Mouse (Mus musculus): ENCODE results near the gene Pigz. TPM values are rescaled to one million over a fixed set of nuclear protein-coding genes. Genes with fewer than 3 reads are reported as not detected.

Pigz gene
- polyA plus RNA-seq, 1 experiment from 2014 or later = 0.48 TPM

DNA sequence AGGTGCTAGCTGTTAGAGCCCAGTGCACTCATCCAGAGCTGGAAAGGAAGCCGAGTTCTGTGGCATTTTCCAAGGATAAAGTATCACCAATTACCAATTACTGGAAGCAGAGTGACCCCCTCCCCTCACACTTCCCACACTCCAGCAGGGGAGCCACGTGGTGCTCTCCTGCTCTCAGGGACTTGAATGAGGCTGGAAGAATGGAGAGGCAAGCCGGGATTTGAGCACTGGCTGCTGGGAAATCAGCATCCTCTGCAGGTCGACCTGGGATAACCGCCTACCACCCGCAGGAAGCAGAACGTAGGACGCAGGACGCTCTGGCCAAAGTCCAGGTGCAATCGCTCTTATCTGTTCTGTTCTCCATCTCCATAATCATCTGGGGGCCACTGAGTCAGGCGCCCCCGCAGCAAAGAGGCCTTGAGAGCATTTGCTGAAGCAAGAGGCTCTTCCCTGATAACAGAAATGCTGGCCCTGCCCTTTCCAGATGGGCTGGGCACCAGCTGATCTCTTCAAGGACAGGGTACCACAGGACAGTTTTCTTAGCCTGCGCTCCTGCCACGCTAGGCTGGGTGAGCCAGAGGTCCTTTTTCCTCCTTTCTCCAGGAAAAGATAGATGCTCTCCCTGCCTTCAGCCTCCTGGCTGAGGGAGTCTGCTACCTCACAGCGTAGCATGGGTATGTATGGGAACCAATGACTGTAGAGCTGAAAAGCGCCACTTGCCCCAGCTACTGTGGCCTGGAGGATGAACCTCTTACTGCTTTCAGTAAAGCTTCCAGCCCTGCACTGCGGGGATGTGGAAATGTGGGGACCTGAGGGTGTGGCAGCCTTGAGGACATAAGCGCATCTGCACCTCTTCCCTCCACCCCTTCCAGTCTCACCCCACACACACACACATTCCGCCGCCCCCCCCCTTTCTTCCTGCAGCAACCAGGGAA lies 27.5 kb upstream of the Pigz start:
- H3K27ac ChIP-seq (replicated peaks) = no peak overlapping the region
- ATAC-seq (ENCODE audit: insufficient read depth) = no peak
- H3K4me1 ChIP-seq (replicated peaks) = peaks cover 12% of the 10 kb centered on the region
- no peak overlapping the region for H3K9ac ChIP-seq
- WGBS (ENCODE audit: insufficient replicate concordance) = 31% methylated on average over 20 of the region's 20 CpGs
- H3K4me2 ChIP-seq = peak overlapping the region; percentile 49
- no peaks in the 10 kb centered on the region for H3K36me3 ChIP-seq (replicated peaks)
- no peak overlapping the region for H3K4me3 ChIP-seq (replicated peaks)
- H3K9me3 ChIP-seq (replicated peaks) = no peaks in the 10 kb centered on the region
- H3K27me3 ChIP-seq = peaks cover 12% of the 10 kb centered on the region; the same call in 1 of the 2 replicates

GRCm38 (mm10) chr16:31906896-31907295 lies 26.8 kb upstream of the Pigz start:
- Histone ChIP-seq H3K4me2 (peak overlapping the region; percentile 49), H3K36me3 (replicated peaks) (no peaks in the 10 kb centered on the region), H3K4me1 (replicated peaks) (peaks cover 12% of the 10 kb centered on the region), H3K9ac (no peak overlapping the region), H3K27ac (replicated peaks) (no peak overlapping the region), H3K9me3 (replicated peaks) (no peaks in the 10 kb centered on the region), H3K27me3 (peaks cover 12% of the 10 kb centered on the region; the same call in 1 of the 2 replicates), H3K4me3 (replicated peaks) (no peak overlapping the region)
- WGBS (ENCODE audit: insufficient replicate concordance) = 10% methylated on average over 9 of the region's 9 CpGs
- no peak for ATAC-seq (ENCODE audit: insufficient read depth)

DNA sequence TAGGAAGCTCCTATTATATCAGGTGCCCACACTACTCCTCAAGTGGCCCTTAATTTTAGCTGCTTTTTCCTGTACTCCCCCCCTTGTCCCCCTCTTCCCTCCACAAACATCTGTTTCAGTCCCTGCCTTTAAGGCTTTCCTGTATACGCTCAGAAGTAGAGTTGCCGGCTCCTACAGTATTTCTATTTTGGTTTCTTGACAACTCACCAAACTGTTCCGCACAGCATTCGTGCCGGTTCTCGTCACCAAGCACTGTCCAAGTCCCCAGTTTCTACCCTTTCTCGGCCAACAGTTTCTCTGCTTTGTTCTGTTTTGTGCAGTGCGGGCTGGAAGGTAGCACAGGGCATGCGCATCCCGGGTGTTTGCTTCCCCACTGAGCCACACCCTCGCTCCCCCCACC lies 24.7 kb upstream of the Pigz start:
- Histone ChIP-seq H3K9me3 (replicated peaks) (no peaks in the 10 kb centered on the region), H3K4me2 (no peak overlapping the region), H3K27me3 (peaks cover 12% of the 10 kb centered on the region; the same call in 1 of the 2 replicates), H3K27ac (replicated peaks) (no peak overlapping the region), H3K36me3 (replicated peaks) (no peaks in the 10 kb centered on the region), H3K9ac (no peak overlapping the region), H3K4me1 (replicated peaks) (peaks cover 12% of the 10 kb centered on the region), H3K4me3 (replicated peaks) (no peak overlapping the region)
- 54% methylated on average over 11 of the region's 11 CpGs for WGBS (ENCODE audit: insufficient replicate concordance)
- no peak for ATAC-seq (ENCODE audit: insufficient read depth)

DNA sequence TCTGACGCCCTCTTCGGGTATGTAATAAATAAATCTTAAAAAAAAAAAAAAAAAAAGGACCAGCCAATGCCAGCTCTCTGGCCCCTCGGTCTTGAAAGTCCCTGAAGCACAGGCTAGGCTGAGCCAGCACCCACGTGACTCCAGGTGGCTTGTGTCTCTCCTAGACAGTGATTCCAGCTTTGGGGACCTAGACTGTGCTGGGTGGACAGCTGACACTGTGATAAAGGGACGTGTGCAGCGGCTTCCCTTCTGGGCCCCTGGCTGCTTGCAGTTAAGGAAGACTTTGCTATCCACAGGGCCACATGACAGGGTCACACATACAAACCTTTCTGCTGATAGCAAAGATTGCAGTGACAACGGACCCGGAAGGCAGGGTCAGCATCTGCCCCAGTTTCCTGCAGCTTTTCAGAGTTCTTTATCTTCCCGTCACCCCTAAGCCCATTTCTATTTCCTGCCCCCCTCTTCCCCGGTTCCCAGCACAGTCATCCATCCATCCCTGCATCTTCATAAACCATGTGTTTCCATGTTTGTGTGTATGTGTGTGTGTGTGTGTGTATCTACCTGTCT lies 23.3 kb upstream of the Pigz start:
- H3K27me3 ChIP-seq = peaks cover 12% of the 10 kb centered on the region; the same call in 1 of the 2 replicates
- H3K4me2 ChIP-seq = no peak overlapping the region
- WGBS (ENCODE audit: insufficient replicate concordance) = 26% methylated on average over 10 of the region's 10 CpGs
- peaks cover 12% of the 10 kb centered on the region for H3K4me1 ChIP-seq (replicated peaks)
- H3K4me3 ChIP-seq (replicated peaks) = no peak overlapping the region
- ATAC-seq (ENCODE audit: insufficient read depth) = no peak
- no peak overlapping the region for H3K27ac ChIP-seq (replicated peaks)
- H3K9ac ChIP-seq = no peak overlapping the region
- H3K36me3 ChIP-seq (replicated peaks) = no peaks in the 10 kb centered on the region
- H3K9me3 ChIP-seq (replicated peaks) = no peaks in the 10 kb centered on the region

DNA sequence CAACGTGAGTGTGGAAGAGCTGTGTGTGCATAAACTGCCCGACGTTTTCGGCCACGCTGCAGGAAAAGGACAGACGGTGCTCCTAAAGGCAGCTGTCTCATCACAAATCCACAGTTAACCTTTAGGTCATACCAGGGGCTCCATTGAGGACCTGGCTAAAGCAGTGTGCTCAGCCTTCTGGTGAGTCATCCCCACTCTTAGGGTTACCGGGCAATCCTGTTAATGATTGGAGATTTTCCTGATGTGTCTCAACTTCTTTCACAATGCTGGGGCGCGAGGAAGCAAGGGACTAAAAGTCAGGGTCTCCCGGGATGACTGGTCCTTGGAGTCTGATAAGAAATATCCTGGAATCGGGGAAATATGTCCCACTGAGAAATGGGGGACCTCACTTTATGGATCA lies 15.9 kb upstream of the Pigz start:
- no peak for ATAC-seq (ENCODE audit: insufficient read depth)
- Histone ChIP-seq H3K27ac (replicated peaks) (no peak overlapping the region), H3K9me3 (replicated peaks) (no peaks in the 10 kb centered on the region), H3K4me2 (peak overlapping the region; percentile 48), H3K4me3 (replicated peaks) (no peak overlapping the region), H3K27me3 (no peaks in the 10 kb centered on the region; the same call in 1 of the 2 replicates), H3K36me3 (replicated peaks) (no peaks in the 10 kb centered on the region), H3K4me1 (replicated peaks) (peaks cover 4% of the 10 kb centered on the region), H3K9ac (no peak overlapping the region)
- 47% methylated on average over 11 of the region's 11 CpGs for WGBS (ENCODE audit: insufficient replicate concordance)

DNA sequence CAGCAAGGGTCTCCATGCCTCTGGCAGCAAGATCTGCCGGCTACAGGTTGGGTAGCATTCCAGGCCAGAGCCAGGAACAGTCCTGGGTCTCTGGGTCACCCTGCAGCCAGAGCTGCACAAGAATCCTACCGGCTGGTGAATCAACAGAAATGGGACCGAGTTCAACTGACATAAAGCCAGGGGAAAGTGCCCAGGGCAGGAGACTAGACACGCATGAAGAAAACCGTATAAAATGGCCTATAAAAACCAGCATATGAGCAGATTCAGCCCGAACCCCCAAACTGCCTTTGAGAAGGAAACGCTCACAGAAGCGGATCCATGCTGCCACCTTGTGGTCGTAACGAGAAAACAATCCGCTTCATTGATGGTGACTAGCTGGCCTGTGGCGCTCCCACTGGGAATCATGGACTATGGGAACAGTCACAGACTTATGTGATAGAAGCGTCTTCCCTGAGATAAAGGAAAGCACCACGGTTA lies 15.4 kb upstream of the Pigz start:
- Histone ChIP-seq H3K4me1 (replicated peaks) (peaks cover 4% of the 10 kb centered on the region), H3K9ac (no peak overlapping the region), H3K27me3 (no peaks in the 10 kb centered on the region; the same call in 1 of the 2 replicates), H3K4me3 (replicated peaks) (no peak overlapping the region), H3K9me3 (replicated peaks) (no peaks in the 10 kb centered on the region), H3K4me2 (peak overlapping the region; percentile 48), H3K36me3 (replicated peaks) (no peaks in the 10 kb centered on the region), H3K27ac (replicated peaks) (no peak overlapping the region)
- WGBS (ENCODE audit: insufficient replicate concordance) = 5% methylated on average over 14 of the region's 14 CpGs
- no peak for ATAC-seq (ENCODE audit: insufficient read depth)

GRCm38 (mm10) chr16:31924368-31924767 lies 9.3 kb upstream of the Pigz start:
- Histone ChIP-seq H3K4me1 (replicated peaks) (no peaks in the 10 kb centered on the region), H3K9ac (no peak overlapping the region), H3K27ac (replicated peaks) (no peak overlapping the region), H3K4me2 (no peak overlapping the region), H3K36me3 (replicated peaks) (no peaks in the 10 kb centered on the region), H3K4me3 (replicated peaks) (no peak overlapping the region), H3K9me3 (replicated peaks) (no peaks in the 10 kb centered on the region), H3K27me3 (no peaks in the 10 kb centered on the region)
- WGBS (ENCODE audit: insufficient replicate concordance) = 64% methylated on average over 6 of the region's 6 CpGs
- no peak for ATAC-seq (ENCODE audit: insufficient read depth)

GRCm38 (mm10) chr16:31926091-31926490 lies 7.6 kb upstream of the Pigz start:
- Histone ChIP-seq H3K36me3 (replicated peaks) (no peaks in the 10 kb centered on the region), H3K4me3 (replicated peaks) (no peak overlapping the region), H3K9me3 (replicated peaks) (no peaks in the 10 kb centered on the region), H3K4me1 (replicated peaks) (no peaks in the 10 kb centered on the region), H3K9ac (no peak overlapping the region), H3K27me3 (peaks cover 9% of the 10 kb centered on the region; the same call in 1 of the 2 replicates), H3K4me2 (no peak overlapping the region), H3K27ac (replicated peaks) (no peak overlapping the region)
- ATAC-seq (ENCODE audit: insufficient read depth) = no peak
- WGBS (ENCODE audit: insufficient replicate concordance) = 64% methylated on average over 6 of the region's 6 CpGs

DNA sequence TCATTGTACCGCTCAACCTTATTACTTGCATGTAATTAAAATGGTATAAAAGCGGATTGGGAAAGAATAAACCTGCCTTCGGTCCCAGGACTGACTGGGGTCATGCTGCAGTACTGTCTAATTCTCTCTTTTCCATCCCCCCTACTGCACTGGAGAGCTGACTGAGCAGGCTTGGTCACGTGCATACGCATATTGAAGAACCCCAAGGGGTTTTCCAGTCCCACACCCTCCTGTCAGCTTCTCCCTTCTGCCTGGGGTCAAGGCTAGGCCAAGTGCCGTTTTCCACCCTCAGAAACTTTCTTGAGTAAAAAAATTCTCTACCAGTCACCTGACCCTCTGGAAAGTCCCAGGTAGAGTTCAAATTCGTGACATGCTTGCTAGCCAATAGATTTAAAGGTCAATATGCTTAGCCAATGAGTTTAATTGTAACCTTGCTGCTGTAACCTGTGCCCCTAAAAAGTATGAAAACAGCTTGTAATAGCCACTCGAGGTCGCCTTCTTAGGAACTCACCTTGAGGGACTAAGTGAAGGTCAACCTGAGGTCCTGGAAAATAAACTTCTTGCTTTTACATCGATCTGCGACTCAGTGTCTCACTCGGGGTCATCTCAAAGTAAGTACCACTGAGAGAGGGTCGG lies 7.0 kb upstream of the Pigz start:
- H3K4me2 ChIP-seq = no peak overlapping the region
- no peaks in the 10 kb centered on the region for H3K4me1 ChIP-seq (replicated peaks)
- no peaks in the 10 kb centered on the region for H3K36me3 ChIP-seq (replicated peaks)
- H3K9me3 ChIP-seq (replicated peaks) = no peaks in the 10 kb centered on the region
- no peak overlapping the region for H3K9ac ChIP-seq
- H3K27me3 ChIP-seq = peaks cover 15% of the 10 kb centered on the region
- no peak overlapping the region for H3K4me3 ChIP-seq (replicated peaks)
- H3K27ac ChIP-seq (replicated peaks) = no peak overlapping the region
- WGBS (ENCODE audit: insufficient replicate concordance) = 65% methylated on average over 13 of the region's 13 CpGs
- ATAC-seq (ENCODE audit: insufficient read depth) = no peak

DNA sequence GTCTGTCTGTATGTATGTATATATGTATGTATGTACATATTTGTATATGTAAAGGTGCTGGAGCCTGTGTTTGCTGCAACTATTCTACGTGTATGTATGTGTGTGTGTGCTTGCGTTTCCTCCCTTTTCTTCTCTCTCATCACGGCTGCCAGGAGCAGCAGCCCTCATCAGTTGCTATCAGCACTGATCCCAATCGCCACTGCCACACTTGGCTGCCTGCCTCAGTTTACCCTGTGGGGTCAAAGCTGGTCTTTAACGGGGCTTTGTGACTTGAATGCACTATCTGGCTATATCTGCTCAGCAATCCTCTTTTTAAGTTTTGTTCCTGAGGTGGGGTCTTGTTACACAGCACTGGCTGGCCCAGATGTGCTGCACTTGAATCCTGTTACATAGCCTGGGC lies 6.2 kb upstream of the Pigz start:
- WGBS (ENCODE audit: insufficient replicate concordance) = 59% methylated on average over 5 of the region's 5 CpGs
- Histone ChIP-seq H3K4me1 (replicated peaks) (no peaks in the 10 kb centered on the region), H3K27ac (replicated peaks) (no peak overlapping the region), H3K9ac (no peak overlapping the region), H3K9me3 (replicated peaks) (no peaks in the 10 kb centered on the region), H3K27me3 (peaks cover 22% of the 10 kb centered on the region), H3K36me3 (replicated peaks) (no peaks in the 10 kb centered on the region), H3K4me2 (no peak overlapping the region), H3K4me3 (replicated peaks) (no peak overlapping the region)
- no peak for ATAC-seq (ENCODE audit: insufficient read depth)

GRCm38 (mm10) chr16:31931330-31931729 lies 2.3 kb upstream of the Pigz start:
- no peaks in the 10 kb centered on the region for H3K36me3 ChIP-seq (replicated peaks)
- WGBS (ENCODE audit: insufficient replicate concordance) = 59% methylated on average over 17 of the region's 17 CpGs
- ATAC-seq (ENCODE audit: insufficient read depth) = no peak
- peaks cover 17% of the 10 kb centered on the region for H3K4me1 ChIP-seq (replicated peaks)
- no peaks in the 10 kb centered on the region for H3K9me3 ChIP-seq (replicated peaks)
- no peak overlapping the region for H3K4me2 ChIP-seq
- H3K4me3 ChIP-seq (replicated peaks) = no peak overlapping the region
- H3K27me3 ChIP-seq = peaks cover 62% of the 10 kb centered on the region
- H3K9ac ChIP-seq = no peak overlapping the region
- no peak overlapping the region for H3K27ac ChIP-seq (replicated peaks)

Data from liver, embryonic 15.5 days (tissue).